Comparison of ENCODE assay signal across 18 mouse cellular contexts in the genomic region with DNA sequence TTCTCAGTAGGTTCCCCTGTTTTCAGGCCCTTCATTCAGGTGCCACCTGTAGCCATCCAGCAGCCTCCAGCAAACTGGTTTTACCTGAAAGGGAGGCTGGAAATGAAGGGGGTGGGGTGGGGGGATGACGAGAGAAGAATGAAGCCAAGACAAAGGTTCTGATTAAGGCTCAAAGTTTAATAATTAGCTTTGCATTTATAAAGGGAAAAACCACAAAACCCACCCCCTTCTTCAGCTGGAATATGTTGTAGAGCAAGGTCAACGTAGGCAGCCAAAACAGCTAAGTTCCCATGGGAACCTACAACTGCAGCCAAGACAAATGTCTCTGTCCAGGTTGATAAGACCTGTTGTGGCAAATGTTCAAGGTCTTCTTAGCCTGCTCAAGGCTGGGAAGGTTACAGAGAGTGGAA. TPM values are rescaled to one million over a fixed set of nuclear protein-coding genes. Genes with fewer than 3 reads are reported as not detected.
A peak's percentile ranks its signal among the peaks of the same experiment; 100 is the strongest.
DNase-seq lines count a peak whose midpoint lies in the region; ATAC-seq and TF ChIP-seq lines count a peak whose summit lies in the region.
"Had no signal": no experiment of that assay in that cellular context is flagged by ENCODE, and none has a peak within 500 bp of the region (broad histone marks: within the 10 kb centered on the region; RNA-seq: fewer than 3 reads in every experiment).

No protein-coding gene starts in this region.

- no peaks in the 10 kb centered on the region for H3K27me3 ChIP-seq in intestine, postnatal 0 days (replicated peaks; ENCODE audit: control insufficient read depth, insufficient read depth, low read length)
- no peaks in the 10 kb centered on the region for H3K27me3 ChIP-seq in stomach, embryonic 15.5 days (replicated peaks)
- H3K27me3 ChIP-seq: embryonic facial prominence, embryonic 13.5 days; limb, embryonic 15.5 days; neural tube, embryonic 12.5 days had no signal

- TF ChIP-seq CTCF in lung, adult 2 months (IDR thresholded peaks at IDR 0.05; ENCODE audit: insufficient read depth, low read length): no peak
- TF ChIP-seq CTCF in intestine, postnatal 0 days (IDR thresholded peaks at IDR 0.05; ENCODE audit: low read depth): no peak

- no peak overlapping the region for H3K9ac ChIP-seq in intestine, postnatal 0 days (ENCODE audit: low read depth, low read length)
- no peak overlapping the region for H3K9ac ChIP-seq in stomach, embryonic 15.5 days
- H3K9ac ChIP-seq: embryonic facial prominence, embryonic 13.5 days; limb, embryonic 15.5 days; neural tube, embryonic 12.5 days had no signal

- peak; percentile 84 for ATAC-seq in intestine, postnatal 0 days
- peak; percentile 90 for ATAC-seq in stomach, embryonic 15.5 days (ENCODE audit: insufficient read depth, low FRiP score, low read depth)
- ATAC-seq in monocyte, adult 5-6 weeks (replicated peaks; ENCODE audit: insufficient number of reproducible peaks, low FRiP score, low TSS enrichment, poor library complexity, severe bottlenecking): no peak
- ATAC-seq: forebrain, embryonic 16.5 days; hindbrain, embryonic 16.5 days had no signal

- H3K27ac ChIP-seq in intestine, postnatal 0 days (ENCODE audit: low read depth, low read length): no peak overlapping the region
- H3K27ac ChIP-seq in stomach, embryonic 15.5 days: peak overlapping the region; percentile 83
- H3K27ac ChIP-seq: embryonic facial prominence, embryonic 13.5 days; limb, embryonic 15.5 days; neural tube, embryonic 12.5 days had no signal

- H3K4me1 ChIP-seq in lung, adult 2 months (ENCODE audit: control insufficient read depth, insufficient read depth, low read length): no peaks in the 10 kb centered on the region
- no peaks in the 10 kb centered on the region for H3K4me1 ChIP-seq in intestine, postnatal 0 days (replicated peaks; ENCODE audit: control insufficient read depth, insufficient read depth, low read length)
- no peaks in the 10 kb centered on the region for H3K4me1 ChIP-seq in stomach, embryonic 15.5 days
- H3K4me1 ChIP-seq: embryonic facial prominence, embryonic 13.5 days; limb, embryonic 15.5 days; neural tube, embryonic 12.5 days had no signal

- peak overlapping the region; percentile 7; the same call in 1 of the 2 replicates for H3K4me2 ChIP-seq in intestine, postnatal 0 days (replicated peaks; ENCODE audit: low read depth)
- peak overlapping the region; percentile 17; the same call in 1 of the 2 replicates for H3K4me2 ChIP-seq in stomach, embryonic 15.5 days
- H3K4me2 ChIP-seq: embryonic facial prominence, embryonic 13.5 days; limb, embryonic 15.5 days; midbrain, embryonic 11.5 days; neural tube, embryonic 12.5 days had no signal

- no peak overlapping the region for H3K4me3 ChIP-seq in lung, adult 2 months (replicated peaks; ENCODE audit: extremely low read depth, low read depth, low read length)
- H3K4me3 ChIP-seq in intestine, postnatal 0 days (ENCODE audit: low read depth, low read length): no peak overlapping the region
- peak overlapping the region; percentile 19; the same call in 1 of the 2 replicates for H3K4me3 ChIP-seq in stomach, embryonic 15.5 days (replicated peaks)
- H3K4me3 ChIP-seq: embryonic facial prominence, embryonic 13.5 days; limb, embryonic 15.5 days; neural tube, embryonic 12.5 days had no signal

- TF ChIP-seq POLR2A in lung, adult 2 months (IDR thresholded peaks at IDR 0.05; ENCODE audit: borderline replicate concordance, extremely low read depth, low read depth, low read length): no peak

- peak; percentile 51 for DNase-seq in adrenal gland, adult 8-10 months
- DNase-seq in adrenal gland, postnatal 25 days: no peak
- DNase-seq in lung, adult 18-20 months: peak; percentile 58 to 80
- DNase-seq in lung, adult 2 months: no peak
- no peak for DNase-seq in right cerebral cortex, postnatal 4 days
- DNase-seq: cerebellum, adult 9-10 months; layer of hippocampus, postnatal 36 days; right cerebral cortex, postnatal 25 days had no signal

- 59% methylated on average over 2 of the region's 2 CpGs for WGBS in lung, adult 2 months
- WGBS in intestine, postnatal 0 days: 36% methylated on average over 2 of the region's 2 CpGs
- WGBS in stomach, embryonic 15.5 days: 43% methylated on average over 2 of the region's 2 CpGs

- H3K36me3 ChIP-seq in intestine, postnatal 0 days (ENCODE audit: control insufficient read depth, insufficient read depth): no peaks in the 10 kb centered on the region
- H3K36me3 ChIP-seq in stomach, embryonic 15.5 days: no peaks in the 10 kb centered on the region
- H3K36me3 ChIP-seq: embryonic facial prominence, embryonic 13.5 days; limb, embryonic 15.5 days; neural tube, embryonic 12.5 days had no signal

- no peaks in the 10 kb centered on the region for H3K9me3 ChIP-seq in intestine, postnatal 0 days (ENCODE audit: control insufficient read depth)
- no peaks in the 10 kb centered on the region for H3K9me3 ChIP-seq in stomach, embryonic 15.5 days
- H3K9me3 ChIP-seq: embryonic facial prominence, embryonic 13.5 days; limb, embryonic 15.5 days; neural tube, embryonic 12.5 days had no signal

RNA-seq across cellular contexts. Expression of a gene that starts 11.7 kb away (rescaled TPM):
- 10 to 100 TPM; 37.1 to 62.6 (median 53.2) TPM for total RNA-seq in adrenal gland, adult 8-10 months (2022)
- total RNA-seq in adrenal gland, postnatal 25 days (2021): 46.4 and 52.1 TPM in 2 replicates
- 18.2 and 20.3 TPM in 2 replicates for polyA plus RNA-seq in lung, adult 2 months (2012; rRNA removed)
- polyA plus RNA-seq in intestine, postnatal 0 days (2015; fragmentation: Nextera tagmentation; extraction: Ambion mirVana): 12.6 and 14.4 TPM in 2 replicates
- 31.1 and 33.5 TPM in 2 replicates for polyA plus RNA-seq in stomach, embryonic 15.5 days (2015; fragmentation: Nextera tagmentation; extraction: Ambion mirVana)
- total RNA-seq in monocyte, adult 5-6 weeks (2017): 27.3 to 53.9 TPM (median 30.7 TPM) in 3 replicates

RNA-seq across cellular contexts. Expression of a gene that starts 25.9 kb away (rescaled TPM):
- 1 to 10 TPM; 3.0 to 7.2 (median 4.1) TPM for total RNA-seq in adrenal gland, adult 8-10 months (2022)
- total RNA-seq in adrenal gland, postnatal 25 days (2021): 2.4 and 3.2 TPM in 2 replicates
- polyA plus RNA-seq in lung, adult 2 months (2012; rRNA removed): 0.10 and 0.12 TPM in 2 replicates
- polyA plus RNA-seq in intestine, postnatal 0 days (2015; fragmentation: Nextera tagmentation; extraction: Ambion mirVana): 0.27 and 0.38 TPM in 2 replicates
- 1.7 and 1.9 TPM in 2 replicates for polyA plus RNA-seq in stomach, embryonic 15.5 days (2015; fragmentation: Nextera tagmentation; extraction: Ambion mirVana)
- total RNA-seq in monocyte, adult 5-6 weeks (2017): not detected in 3 replicates
- total RNA-seq: gastrocnemius, postnatal 4 days had no signal

RNA-seq across cellular contexts. Expression of a gene that starts 45.9 kb away (rescaled TPM):
- total RNA-seq in adrenal gland, adult 8-10 months (2022): 1 to 10 TPM in 2 of 4 experiments, under 1 TPM in 2; 0.58 to 1.2 (median 0.87) TPM
- total RNA-seq in adrenal gland, postnatal 25 days (2021): 0.82 and 1.1 TPM in 2 replicates
- 0.09 and 0.18 TPM in 2 replicates for polyA plus RNA-seq in lung, adult 2 months (2012; rRNA removed)
- 1.3 and 1.5 TPM in 2 replicates for polyA plus RNA-seq in intestine, postnatal 0 days (2015; fragmentation: Nextera tagmentation; extraction: Ambion mirVana)
- 3.9 and 4.4 TPM in 2 replicates for polyA plus RNA-seq in stomach, embryonic 15.5 days (2015; fragmentation: Nextera tagmentation; extraction: Ambion mirVana)
- 0.29 to 2.5 TPM (median 2.2 TPM) in 3 replicates for total RNA-seq in monocyte, adult 5-6 weeks (2017)

RNA-seq across cellular contexts. Expression of a gene that starts 57.1 kb away (rescaled TPM):
- total RNA-seq in adrenal gland, adult 8-10 months (2022): 10 to 100 TPM; 51.0 to 67.4 (median 59.4) TPM
- 52.5 and 64.8 TPM in 2 replicates for total RNA-seq in adrenal gland, postnatal 25 days (2021)
- 67.8 and 68.8 TPM in 2 replicates for polyA plus RNA-seq in lung, adult 2 months (2012; rRNA removed)
- polyA plus RNA-seq in intestine, postnatal 0 days (2015; fragmentation: Nextera tagmentation; extraction: Ambion mirVana): 121 and 123 TPM in 2 replicates
- 88.6 and 97.2 TPM in 2 replicates for polyA plus RNA-seq in stomach, embryonic 15.5 days (2015; fragmentation: Nextera tagmentation; extraction: Ambion mirVana)
- 11.5 to 20.1 TPM (median 15.5 TPM) in 3 replicates for total RNA-seq in monocyte, adult 5-6 weeks (2017)

Comparison
In these comparisons a context has a peak if more than half of its experiments do, and no peak if none do; other contexts are left out.
1. DNase-seq: peak in adrenal gland, adult 8-10 months (single experiment) and lung, adult 18-20 months (2 of 2); none in adrenal gland, postnatal 25 days (single experiment), lung, adult 2 months (single experiment) and right cerebral cortex, postnatal 4 days (single experiment).